Mouse (Mus musculus): ENCODE measurements around the gene Asap3. TPM values are rescaled to one million over a fixed set of nuclear protein-coding genes. Genes with fewer than 3 reads are reported as not detected.

Asap3 gene
- total RNA-seq, 2 experiments from 2014 or later, result 3.5 to 4.4 TPM

DNA sequence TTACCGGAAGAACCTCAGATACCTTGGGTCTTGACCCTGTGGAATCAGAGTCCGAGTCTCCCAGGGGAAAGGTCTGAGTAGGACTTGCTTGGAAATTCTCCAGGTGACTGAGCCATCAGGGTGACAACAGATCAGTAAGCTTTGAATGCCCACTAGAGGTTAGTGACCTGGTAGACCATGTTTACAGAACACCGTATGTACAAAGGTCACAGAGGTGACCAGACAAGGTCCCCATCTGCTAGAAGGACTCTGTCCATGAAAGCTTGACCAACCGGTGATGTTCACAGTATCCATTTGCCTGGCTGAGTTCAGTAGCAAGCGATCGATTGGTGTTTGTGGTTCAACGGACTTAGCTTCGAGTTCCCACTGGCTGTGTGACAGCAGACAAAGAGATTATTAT lies 8.7 kb downstream of the Asap3 start:
- no peak for DNase-seq (ENCODE audit: extremely low spot score in 1 of 2, low spot score in 2 of 2)
- intact Hi-C loops (cut with DNase I), result no loop called here

DNA sequence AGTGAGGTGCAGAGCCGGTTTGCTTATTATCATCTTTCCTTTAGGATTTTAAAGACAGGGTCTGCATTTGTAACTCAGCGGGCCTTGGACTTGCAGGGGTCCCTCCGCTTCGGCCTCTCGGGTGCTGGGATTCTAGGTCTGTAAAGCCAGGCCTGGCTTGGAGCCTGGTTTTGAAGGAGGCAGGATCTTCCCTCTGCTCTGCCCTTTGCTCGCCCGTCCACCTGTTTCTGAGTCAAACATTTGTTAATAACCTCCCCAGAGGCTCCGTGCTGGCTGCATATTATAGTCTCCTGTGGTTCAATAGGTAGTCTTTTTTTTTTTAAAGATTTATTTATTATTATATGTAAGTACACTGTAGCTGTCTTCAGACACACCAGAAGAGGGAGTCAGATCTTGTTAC lies 9.4 kb downstream of the Asap3 start:
- no peak for DNase-seq (ENCODE audit: extremely low spot score in 1 of 2, low spot score in 2 of 2)
- intact Hi-C loops (cut with DNase I), result no loop called here

DNA sequence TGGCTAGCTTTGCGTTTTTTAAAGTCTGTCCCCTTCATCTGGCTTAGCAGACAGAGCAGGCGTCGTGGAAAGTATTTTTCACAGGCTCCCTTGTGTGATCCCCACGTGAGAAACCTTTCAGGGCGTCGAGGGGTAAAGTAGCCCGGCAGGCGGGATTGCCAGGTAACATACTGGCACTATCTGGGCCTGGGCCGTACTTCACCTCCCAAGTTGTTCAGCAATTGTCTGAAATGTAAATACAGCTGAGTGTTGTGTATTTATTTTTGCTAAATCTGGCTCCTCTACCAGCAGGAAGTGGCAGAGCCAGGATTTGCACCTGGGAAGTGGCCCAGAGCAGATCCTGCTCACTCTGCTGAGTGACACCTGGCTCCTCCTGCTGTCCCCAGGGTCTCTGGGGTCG lies 10.9 kb downstream of the Asap3 start:
- intact Hi-C loops (cut with DNase I), result no loop called here
- no peak for DNase-seq (ENCODE audit: extremely low spot score in 1 of 2, low spot score in 2 of 2)

DNA sequence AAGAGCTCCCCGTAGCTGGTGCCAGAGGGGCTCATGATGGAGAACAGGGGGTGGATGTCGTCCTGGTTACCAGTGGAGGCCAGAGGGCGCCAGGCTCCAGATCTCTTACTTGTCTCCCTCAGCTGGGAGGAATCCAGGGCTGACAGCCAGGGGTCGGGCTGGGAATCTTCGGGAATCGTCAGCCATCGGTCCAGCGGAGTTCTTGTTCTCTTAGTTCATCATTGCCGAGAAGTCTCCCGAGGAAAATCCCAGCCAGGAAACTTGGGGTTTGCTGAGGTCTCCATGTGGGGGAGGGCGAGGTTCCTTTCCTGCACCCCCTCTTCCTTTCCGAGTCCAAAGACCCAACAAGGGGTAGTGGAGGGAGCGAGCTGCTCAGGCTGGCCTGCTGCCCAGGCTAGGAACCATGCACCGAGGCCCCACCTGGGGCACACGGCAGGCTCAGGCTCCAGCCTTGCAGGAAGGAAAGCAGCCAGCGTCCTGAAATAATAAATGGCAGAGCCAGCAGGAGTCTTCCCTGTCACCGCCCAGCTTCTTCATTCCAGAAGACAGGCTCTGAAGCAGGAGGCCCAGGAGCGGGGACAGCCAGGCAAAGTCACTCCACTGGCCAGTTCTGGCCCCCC lies 12.5 kb downstream of the Asap3 start:
- DNase-seq (ENCODE audit: extremely low spot score in 1 of 2, low spot score in 2 of 2), result peak; percentile 18 to 81
- intact Hi-C loops (cut with DNase I), result no loop called here

DNA sequence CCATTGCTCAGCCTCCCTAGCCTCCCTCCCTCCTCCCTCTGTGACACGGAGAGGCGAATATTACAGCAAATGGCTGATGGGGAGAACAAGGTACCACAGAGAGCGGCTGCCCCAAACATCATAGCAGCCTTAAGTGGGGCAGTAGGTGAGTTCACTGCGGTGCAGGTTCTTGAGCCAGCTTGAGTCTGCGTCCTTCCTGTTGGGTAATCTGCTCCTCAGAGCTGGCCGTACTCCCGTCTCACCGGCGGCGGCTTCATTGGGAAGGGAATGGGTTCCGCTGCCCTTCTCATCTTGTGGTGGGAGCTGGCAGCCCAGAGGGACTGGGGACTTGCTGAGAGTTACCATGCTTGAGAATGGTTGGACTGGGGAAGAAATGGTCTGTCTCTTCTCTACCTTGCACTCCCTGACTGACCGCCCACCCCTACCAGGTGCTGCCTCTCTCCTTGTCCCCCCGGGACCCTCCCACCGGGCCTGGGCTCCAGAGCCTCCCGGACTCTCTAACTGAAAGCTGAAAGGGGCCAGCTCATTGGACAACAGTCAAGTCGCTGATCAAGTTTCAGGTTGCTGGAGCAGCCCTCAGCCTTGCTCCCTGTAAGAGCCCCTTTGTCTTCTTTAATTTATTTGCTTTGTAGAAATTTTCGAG lies 14.1 kb downstream of the Asap3 start:
- intact Hi-C loops (cut with DNase I), result no loop called here
- no peak for DNase-seq (ENCODE audit: extremely low spot score in 1 of 2, low spot score in 2 of 2)

DNA sequence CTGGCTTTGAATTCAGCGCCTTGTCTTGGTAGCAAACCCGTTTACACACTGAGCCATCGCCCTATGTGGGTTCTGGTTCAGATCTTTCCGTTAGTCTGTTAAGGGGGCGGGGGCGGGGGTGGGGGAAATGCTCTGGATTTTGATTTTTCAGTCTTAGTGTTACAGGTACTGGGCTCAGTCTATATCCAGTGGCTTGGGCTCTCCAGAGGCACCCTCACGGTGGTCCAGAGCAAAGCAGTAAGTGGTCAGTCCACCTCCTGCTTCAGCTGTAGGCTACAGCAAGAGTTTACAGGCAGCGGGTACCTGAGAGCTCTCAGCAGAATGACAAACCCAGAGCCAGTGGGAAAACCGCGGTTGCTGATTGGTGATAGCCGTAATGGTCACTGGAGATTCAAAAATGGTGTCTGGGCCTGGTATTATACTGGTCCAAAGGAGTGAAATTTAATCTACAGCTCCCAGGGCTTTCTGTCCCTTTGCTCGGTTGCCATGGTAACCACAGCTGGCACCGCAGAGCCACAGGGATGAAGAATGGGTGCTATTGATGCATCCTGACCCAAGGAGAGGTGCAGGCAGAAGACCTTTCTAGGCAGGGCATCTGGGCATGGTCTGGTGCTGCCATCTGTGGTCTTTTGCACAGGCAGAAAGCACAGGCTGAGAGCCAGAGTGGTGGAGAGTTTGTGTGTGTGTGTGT lies 17.5 kb downstream of the Asap3 start:
- DNase-seq (ENCODE audit: extremely low spot score in 1 of 2, low spot score in 2 of 2), result peak in 1 of 2 experiments; percentile 50
- intact Hi-C loops (cut with DNase I), result no loop called here

DNA sequence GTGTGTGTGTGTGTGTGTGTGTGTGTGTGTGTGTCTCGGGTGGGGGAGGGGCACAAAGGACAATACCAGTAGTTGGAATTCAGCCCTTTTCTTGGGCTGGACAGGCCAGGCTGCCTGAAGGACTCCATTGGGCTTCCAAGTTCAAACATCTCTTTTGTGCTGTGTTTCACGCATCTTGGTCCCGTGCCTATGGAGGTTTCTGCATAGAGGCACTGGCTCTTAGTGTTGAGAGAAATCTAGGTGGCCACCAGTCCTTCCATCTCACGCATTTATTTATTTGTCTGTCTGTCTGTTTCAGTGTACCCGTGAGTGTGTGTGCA lies 18.0 kb downstream of the Asap3 start:
- peak in 1 of 2 experiments; percentile 66 for DNase-seq (ENCODE audit: extremely low spot score in 1 of 2, low spot score in 2 of 2)

DNA sequence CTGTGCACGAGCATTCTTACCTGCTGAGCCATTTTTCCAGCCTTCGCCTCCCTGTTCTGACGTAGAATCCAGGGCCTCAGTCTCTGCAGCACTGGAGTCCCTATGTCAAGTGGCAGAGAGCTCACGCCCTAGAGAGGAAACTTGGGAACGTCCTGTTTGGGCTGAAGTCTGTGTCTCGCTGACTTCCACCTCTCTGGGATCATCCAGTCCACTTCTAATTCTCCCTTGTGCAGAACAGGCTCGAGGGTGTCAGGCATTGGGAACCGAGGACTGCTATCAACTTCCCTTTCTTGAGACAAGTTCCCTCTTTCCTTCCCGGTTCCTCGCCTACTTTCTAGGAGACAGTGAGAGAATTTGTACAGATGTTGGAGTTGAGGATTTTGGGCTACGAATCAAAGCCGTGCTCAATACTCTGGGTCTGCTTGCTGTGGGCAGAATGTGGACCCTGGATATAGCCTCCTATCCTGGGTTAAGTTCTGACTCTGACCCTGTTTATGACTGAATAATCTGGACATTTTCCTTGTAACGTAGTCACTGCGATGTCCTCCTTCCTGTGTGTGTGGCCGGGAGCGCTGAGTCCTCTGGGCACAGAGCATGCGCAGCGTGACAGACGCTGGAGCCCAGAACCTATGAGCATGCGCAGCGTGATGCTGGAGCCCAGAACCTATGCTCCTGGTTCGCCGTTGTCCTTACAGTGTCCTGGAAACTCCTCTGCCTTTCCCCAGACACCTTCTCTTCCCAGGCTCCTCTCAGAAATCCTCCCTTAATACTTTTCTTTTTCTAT lies 18.7 kb downstream of the Asap3 start:
- intact Hi-C loops (cut with DNase I), result no loop called here
- no peak for DNase-seq (ENCODE audit: extremely low spot score in 1 of 2, low spot score in 2 of 2)

More for the DNA sequence above, 18.0 kb downstream of the Asap3 start:
- intact Hi-C loops (cut with DNase I), result no loop called here

DNA sequence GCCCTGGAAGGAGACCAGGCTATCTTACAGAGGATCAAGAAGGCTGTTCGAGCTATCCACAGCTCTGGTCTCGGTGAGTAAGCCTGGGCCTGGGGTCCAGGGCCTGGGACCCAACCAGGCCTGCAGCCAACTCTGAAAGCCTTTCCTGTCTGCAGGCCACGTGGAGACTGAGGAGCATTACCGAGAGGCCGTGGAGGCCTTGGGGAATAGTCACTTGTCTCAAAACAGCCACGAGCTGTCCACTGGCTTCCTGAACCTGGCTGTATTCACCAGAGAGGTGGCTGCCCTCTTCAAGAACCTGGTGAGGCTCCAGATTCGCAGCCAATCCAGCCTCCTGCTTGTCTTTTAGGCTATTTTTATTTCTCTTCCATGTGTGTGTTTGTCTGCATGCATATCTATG lies 21.2 kb downstream of the Asap3 start:
- DNase-seq (ENCODE audit: extremely low spot score in 1 of 2, low spot score in 2 of 2), result no peak
- intact Hi-C loops (cut with DNase I), result no loop called here

DNA sequence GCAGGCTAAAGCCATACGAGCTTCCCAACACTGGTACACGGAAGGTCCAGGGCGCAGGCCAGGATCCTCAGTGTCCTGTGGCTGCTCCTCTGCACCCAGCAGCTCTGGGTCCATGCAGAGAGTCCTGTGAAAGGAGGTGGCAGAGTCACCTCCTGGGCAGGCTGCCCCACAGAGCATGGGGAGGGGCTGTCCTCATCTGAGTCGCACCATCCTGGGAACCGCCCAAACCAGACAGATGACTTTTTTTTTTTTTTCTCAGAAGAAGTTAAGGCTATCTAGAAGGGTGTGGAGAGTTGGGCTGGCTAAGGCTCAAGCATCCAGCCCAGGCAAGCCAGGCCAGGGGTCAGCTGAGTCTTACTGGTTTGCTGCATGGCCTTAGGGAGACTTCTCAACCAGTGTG lies 22.5 kb downstream of the Asap3 start:
- intact Hi-C loops (cut with DNase I), result no loop called here
- DNase-seq (ENCODE audit: extremely low spot score in 1 of 2, low spot score in 2 of 2), result no peak

DNA sequence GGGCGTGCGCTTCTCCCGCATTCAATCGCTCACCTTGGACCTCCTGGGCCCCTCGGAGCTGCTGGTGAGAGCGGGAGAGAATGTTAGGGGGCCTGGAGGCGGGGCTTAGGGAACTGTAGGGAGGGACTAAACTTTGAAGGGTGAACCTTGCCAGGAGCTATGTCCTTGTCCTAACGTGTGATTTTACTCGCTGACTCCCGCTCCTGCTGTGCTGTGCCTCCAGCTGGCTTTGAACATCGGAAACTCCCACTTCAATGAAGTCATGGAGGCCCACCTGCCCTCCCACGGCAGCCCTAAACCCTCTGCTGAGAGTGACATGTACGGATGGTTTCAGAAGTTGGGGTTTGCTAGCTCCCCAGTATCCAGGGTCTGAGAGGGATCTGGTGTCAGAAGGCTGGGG lies 32.5 kb downstream of the Asap3 start:
- intact Hi-C loops (cut with DNase I), result no loop called here
- no peak for DNase-seq (ENCODE audit: extremely low spot score in 1 of 2, low spot score in 2 of 2)

DNA sequence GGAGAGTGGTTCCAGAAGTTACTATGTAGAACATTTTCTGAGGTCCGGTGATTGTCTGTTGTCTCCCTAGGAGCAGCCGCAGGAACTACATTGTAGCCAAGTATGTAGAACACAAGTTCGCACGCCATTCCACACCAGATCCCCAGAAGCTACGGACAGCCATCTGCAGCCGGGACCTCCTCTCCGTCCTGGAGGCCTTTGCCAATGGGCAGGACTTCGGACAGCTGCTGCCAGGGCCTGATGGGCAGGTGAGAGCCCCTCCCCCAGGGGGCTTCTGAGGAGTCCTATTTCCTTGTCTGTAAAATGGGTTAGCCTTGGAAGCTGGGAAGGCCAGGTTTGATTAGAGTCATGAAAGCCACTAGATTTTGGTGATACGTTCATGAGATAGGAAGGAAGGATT lies 32.9 kb downstream of the Asap3 start:
- intact Hi-C loops (cut with DNase I), result no loop called here
- DNase-seq (ENCODE audit: extremely low spot score in 1 of 2, low spot score in 2 of 2), result no peak

DNA sequence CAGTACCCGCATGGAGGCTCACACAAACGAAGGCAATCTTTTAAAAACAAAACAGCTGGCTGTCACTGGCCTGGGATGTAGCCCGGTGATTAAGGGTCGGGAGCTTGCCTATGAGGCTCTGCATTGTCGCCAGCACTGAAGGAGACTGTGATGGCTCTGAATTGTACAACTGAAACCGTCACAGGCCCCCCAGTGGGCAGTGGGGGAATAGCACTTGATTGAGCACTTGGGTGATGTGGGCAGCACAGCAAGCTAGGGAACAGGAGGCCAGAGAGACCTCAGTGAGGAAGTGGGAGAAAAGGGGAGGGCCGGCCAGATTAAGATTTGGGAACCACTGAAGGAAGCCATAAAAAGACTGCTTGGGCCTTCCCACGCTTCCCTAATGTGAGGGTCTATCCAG lies 33.5 kb downstream of the Asap3 start:
- DNase-seq (ENCODE audit: extremely low spot score in 1 of 2, low spot score in 2 of 2), result peak; percentile 78 to 86
- intact Hi-C loops (cut with DNase I), result no loop called here

DNA sequence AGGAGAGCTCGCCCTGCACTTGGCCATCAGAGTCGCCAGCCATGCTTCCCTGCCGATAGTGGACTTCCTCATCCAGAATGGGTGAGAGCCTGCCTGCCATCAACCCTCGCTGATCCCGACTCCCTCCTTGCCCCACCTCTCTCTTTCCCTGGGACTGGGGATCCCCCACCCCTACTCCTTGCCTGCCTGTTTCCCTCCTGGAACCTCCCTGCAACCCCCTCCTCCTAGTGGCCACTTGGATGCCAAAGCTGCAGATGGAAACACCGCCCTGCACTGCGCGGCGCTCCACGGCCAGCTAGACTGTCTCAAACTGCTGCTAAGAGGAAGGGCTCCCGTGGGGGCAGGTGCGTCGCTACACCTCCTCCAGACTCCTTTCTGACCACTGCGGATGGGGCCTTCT lies 34.0 kb downstream of the Asap3 start:
- intact Hi-C loops (cut with DNase I), result no loop called here

DNA sequence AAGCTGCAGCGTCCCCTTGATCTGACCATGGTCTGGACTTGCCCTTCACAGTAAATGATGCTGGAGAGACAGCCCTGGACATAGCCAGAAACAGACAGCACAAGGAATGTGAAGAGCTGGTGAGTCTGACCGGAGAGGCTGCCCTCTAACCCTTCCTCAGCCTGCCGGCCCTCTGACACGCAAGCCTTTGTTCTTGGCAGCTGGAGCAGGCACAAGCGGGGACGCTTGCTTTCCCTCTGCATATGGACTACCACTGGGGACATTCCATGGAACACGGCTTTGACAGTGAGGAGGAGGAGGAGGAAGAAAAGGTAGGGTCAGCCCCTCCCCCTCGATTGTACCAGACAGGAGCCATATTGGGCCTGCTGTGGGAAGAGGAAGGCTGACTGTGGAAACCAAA lies 34.8 kb downstream of the Asap3 start:
- no peak for DNase-seq (ENCODE audit: extremely low spot score in 1 of 2, low spot score in 2 of 2)
- intact Hi-C loops (cut with DNase I), result no loop called here

More for the DNA sequence above, 34.0 kb downstream of the Asap3 start:
- DNase-seq (ENCODE audit: extremely low spot score in 1 of 2, low spot score in 2 of 2), result no peak

DNA sequence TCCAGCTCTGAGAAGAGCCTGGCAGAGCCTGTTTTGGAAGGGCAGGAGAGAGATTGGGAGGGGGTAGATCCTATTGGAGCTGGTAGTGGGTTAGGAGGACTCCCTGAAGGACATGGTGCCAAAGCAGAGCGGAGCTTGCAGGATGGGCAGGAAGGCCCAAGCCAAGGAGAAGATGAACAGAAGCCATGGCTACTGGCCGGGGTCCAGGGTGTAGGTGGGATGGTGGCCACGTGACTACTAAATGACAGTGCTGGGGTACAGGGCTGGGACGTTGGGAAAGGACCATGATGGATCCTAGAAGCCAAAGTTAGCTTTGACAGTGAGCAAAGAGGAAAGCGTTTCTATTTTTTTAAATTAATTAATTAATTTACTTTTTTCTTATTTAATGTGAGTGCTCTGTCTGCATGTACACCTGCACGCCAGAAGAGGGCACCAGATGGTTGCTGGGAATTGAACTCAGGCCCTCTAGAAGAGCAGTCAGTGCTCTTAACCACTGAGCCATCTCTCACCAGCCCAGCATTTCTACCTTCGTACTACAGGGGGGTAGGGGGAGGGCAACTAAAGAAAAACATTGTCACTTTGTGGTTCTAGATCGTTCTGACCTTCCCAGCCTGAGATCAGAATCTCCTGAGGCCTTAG lies 36.0 kb downstream of the Asap3 start:
- intact Hi-C loops (cut with DNase I), result no loop called here
- DNase-seq (ENCODE audit: extremely low spot score in 1 of 2, low spot score in 2 of 2), result no peak

DNA sequence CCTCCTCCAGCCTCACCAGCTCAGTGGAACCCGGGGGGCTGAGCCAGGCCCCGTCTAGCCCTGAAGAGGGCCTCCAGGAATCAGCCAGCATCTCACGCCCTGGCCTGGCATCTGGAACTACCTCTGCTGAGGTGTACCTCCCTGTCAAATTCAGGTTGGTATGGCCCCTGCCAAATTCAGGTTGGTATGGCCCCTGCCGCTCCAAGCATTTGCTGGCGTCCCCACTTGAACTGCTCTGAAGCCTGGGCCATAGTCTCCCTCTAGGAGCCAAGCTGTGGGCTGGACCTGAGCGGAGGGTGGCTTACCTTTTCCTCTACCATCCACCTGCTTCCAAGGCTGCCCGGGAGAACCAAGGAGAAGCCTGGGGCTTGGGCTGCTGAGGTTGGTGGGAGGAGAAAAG lies 36.6 kb downstream of the Asap3 start:
- no peak for DNase-seq (ENCODE audit: extremely low spot score in 1 of 2, low spot score in 2 of 2)
- intact Hi-C loops (cut with DNase I), result no loop called here

DNA sequence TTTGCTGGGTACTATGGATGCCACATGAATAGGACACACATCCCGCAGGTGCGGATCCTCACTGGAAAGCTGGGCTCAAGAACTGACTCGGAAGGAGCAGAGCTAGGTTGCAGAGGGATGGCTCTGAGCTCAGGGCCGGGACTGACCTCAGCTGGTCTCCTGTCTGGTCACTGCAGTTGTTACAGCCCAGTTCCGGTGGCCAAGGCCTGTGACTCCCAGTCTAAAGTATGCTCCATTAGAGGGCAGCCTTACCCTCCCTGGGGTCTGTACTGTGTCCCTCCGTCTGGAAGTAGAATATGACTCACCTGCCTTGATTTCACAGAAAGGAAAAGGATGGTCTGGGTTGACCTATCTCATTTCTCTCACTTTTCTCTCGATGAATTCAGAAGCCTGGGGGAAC lies 38.0 kb downstream of the Asap3 start:
- no peak for DNase-seq (ENCODE audit: extremely low spot score in 1 of 2, low spot score in 2 of 2)
- intact Hi-C loops (cut with DNase I), result no loop called here

DNA sequence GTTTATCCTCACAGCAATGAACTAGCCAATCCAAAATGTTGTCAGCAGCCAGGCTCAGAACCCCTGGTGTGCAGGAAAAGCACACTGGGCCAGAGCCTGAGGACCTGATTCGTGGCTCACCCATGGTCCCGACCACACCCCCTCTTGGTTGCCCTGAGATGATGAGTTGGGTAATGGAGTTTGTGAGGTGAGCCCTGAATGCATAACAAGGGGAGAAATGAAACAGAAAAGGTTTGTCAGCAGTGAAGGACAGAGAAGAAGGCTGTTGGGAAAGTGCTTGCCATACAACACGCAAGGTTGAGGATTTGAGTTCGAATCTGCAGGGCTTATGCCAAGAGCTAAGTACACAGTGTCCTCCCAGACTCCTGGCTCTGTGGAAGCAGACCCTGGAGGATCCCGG lies 39.5 kb downstream of the Asap3 start:
- DNase-seq (ENCODE audit: extremely low spot score in 1 of 2, low spot score in 2 of 2), result no peak
- intact Hi-C loops (cut with DNase I), result no loop called here

Measured in left cerebral cortex, postnatal 10 days (tissue).